Mouse (Mus musculus): ENCODE data around the gene Castor2.

- TF ChIP-seq CTCF (IDR thresholded peaks at IDR 0.05; ENCODE audit: low read depth) (no peak), EP300 (IDR thresholded peaks at IDR 0.05; ENCODE audit: low read depth) (no peak)
Measured at GRCm38 (mm10) chr5:134183162-134183561, 83.7 kb downstream of the Castor2 start.

Measured in heart, postnatal 0 days (tissue).